Mouse (Mus musculus): ENCODE data around the gene Ablim2. TPM values are rescaled to one million over a fixed set of nuclear protein-coding genes. Genes with fewer than 3 reads are reported as not detected.

Gene Ablim2
- total RNA-seq, 2 experiments from 2014 or later = 94.4 to 101 TPM

GRCm38 (mm10) chr5:35907633-35908426, 150.2 kb downstream of the Ablim2 start:
- peak; percentile 55 to 81 for DNase-seq (ENCODE audit: low spot score in 2 of 2)

- no peak for DNase-seq (ENCODE audit: low spot score in 2 of 2)
Measured at GRCm38 (mm10) chr5:35908626-35909443, 151.2 kb downstream of the Ablim2 start.

- no peak for DNase-seq (ENCODE audit: low spot score in 2 of 2)
Measured at GRCm38 (mm10) chr5:35915629-35916300, 158.1 kb downstream of the Ablim2 start.

GRCm38 (mm10) chr5:35916666-35917065, 159.0 kb downstream of the Ablim2 start:
- no peak for DNase-seq (ENCODE audit: low spot score in 2 of 2)

DNA sequence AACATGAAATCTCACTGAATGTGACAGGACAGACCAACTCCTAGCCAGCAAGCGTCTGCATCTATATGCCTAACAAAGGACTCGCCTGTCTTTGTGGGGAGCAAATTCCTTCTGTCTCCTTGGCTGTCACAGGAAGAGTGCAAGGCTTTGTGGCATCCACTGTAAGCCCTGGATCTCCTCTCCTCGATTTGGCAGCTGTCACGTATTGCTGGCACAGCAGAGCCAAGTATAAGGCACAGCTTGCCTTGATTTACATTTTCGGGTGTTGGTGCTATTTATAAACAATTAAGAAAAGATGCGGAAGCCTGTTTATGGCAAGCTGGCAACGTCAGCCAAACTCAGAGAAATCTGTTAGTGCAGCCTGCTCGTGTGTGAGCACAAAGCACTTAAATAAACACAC, 160.7 kb downstream of the Ablim2 start:
- peak in 1 of 2 experiments; percentile 70 for DNase-seq (ENCODE audit: low spot score in 2 of 2)

- DNase-seq (ENCODE audit: low spot score in 2 of 2) = no peak
Measured at GRCm38 (mm10) chr5:35920076-35920475, 162.4 kb downstream of the Ablim2 start.

GRCm38 (mm10) chr5:35920557-35920956, 162.9 kb downstream of the Ablim2 start:
- no peak for DNase-seq (ENCODE audit: low spot score in 2 of 2)

- no peak for DNase-seq (ENCODE audit: low spot score in 2 of 2)
Measured at GRCm38 (mm10) chr5:35921141-35921540, 163.5 kb downstream of the Ablim2 start.

GRCm38 (mm10) chr5:35921595-35922254, 164.0 kb downstream of the Ablim2 start:
- no peak for DNase-seq (ENCODE audit: low spot score in 2 of 2)

DNA sequence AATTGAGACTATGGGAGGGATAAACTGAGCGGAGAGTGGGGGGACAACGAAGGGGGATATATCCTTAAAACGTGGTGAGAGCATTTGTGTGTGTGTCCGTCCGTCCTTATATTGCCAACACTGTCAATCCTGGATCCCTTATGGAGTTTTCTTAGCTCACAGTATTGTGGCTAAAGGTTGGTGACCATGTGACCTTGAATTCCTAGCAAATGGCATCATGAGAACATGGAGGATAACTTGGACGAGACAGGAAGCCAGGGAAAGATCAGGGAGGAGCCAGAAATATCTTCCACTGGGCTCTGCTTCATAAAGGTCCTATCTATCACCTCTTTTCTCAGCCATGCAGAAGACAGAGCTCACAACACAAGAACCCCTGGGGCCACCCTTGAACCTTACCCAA, 165.8 kb downstream of the Ablim2 start:
- no peak for DNase-seq (ENCODE audit: low spot score in 2 of 2)

DNA sequence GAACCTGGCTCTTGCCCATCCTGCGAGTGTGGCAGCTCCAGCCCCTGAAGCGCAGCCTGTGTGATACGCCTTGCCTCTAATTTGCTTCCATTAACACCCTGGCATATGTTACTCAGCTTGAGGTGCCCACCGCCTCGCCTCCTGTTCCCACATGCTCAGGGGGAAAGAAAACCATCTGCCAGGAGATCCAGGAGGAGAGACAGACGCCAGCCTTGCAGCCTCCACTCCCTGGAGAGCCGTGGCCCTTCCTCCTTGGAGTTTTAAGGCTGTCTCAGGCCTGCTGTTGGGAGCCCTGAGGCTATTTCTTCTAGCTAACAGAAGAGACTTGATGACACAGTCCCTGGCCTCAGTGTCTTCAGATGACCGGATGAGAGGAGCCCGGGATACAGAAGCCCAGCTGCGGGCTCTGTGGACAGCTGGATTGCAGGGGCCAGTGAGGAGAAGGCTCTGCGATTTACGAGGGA, 167.5 kb downstream of the Ablim2 start:
- peak in 1 of 2 experiments; percentile 50 for DNase-seq (ENCODE audit: low spot score in 2 of 2)

- DNase-seq (ENCODE audit: low spot score in 2 of 2) = no peak
Measured at GRCm38 (mm10) chr5:35926511-35926910, 168.8 kb downstream of the Ablim2 start.

DNA sequence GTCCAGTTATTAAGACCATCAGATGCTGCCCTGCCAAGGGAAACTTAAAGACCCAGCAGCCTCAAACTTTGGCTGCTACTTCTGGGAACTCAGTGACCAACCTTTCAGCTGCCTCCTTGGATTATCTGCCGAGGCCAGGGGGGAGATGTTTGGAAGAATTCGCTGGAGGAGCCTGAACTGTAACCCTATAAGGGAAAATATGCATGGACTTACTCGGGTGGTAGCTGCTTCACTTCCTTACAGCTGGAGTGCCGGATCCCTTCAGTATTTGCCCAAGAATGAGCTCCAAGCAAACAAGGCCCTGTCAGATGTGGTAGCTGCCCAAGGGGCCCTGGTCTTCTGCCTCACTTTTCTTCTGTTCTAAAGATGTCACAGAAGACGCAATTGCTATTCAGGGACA, 173.6 kb downstream of the Ablim2 start:
- DNase-seq (ENCODE audit: low spot score in 2 of 2) = no peak

DNA sequence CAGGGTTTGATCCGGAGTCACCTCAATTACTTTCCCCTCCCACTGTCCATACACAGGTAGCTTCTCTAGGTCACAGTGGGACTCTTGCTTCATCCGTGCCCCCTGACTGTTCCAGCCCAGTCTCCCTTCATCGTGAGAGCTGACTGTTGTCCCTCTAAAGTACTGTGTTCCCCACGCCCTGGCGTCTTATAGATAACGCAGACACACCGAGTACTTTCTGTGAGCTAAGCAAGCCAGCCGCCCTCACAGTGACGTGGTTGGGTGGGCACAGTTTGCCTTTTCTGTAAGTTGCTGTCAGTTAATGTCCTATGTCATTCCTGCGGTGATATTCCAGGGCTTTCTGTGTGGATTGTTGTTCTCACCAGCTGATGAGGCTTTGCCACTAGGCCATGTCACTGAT, 175.4 kb downstream of the Ablim2 start:
- DNase-seq (ENCODE audit: low spot score in 2 of 2) = no peak

Other genes with a start within 250 kb of the Ablim2 start
- 1 to 10 TPM in 1 of 2 experiments, under 1 TPM in 1; 0.43 to 1.3 TPM for gene Cpz, start 232.2 kb upstream of the Ablim2 start, total RNA-seq (2021)
- 1 to 10 TPM; 7.8 to 8.9 TPM for gene Trmt44, start 182.8 kb upstream of the Ablim2 start, total RNA-seq (2021)
- 10 to 100 TPM; 25.7 to 30.2 TPM for gene Acox3, start 174.8 kb upstream of the Ablim2 start, total RNA-seq (2021)
- gene Htra3, start 78.1 kb upstream of the Ablim2 start, total RNA-seq (2021) = 10 to 100 TPM; 11.5 to 12.5 TPM
- gene Sh3tc1, start 17.9 kb upstream of the Ablim2 start, total RNA-seq (2021) = 1 to 10 TPM; 3.8 to 4.1 TPM
- 10 to 100 TPM; 62.7 to 67.5 TPM for gene Afap1, start 135.4 kb downstream of the Ablim2 start, total RNA-seq (2021)